Mouse (Mus musculus): ENCODE data around the gene Tex101. TPM values are rescaled to one million over a fixed set of nuclear protein-coding genes. Genes with fewer than 3 reads are reported as not detected.
"Not testable (repeated sequence)": the region's sequence is repeated elsewhere in the genome, so short reads cannot be mapped to it uniquely, and the experiment has no call there.

Tex101 gene
- not detected for polyA plus RNA-seq (2021)

DNA sequence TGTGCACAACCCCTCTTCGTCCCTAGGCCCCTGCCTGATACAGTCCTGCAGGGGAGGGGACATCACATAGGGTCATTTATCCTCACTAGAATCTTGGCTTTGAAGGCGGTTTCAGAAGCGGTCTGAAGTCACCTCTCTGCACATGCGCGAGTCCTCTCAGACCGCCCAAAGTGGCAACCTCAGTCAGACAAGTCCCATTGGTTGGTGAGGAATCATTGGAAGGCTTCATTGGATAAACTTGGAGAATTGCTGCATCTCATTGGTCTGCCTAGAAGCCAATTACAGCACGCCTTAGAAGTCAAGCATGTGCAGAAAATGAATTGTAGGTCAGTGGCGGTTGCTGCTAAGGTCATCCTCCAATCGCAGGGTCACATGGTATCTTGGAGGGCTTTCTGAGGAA, at the start of gene Tex101:
Tex101 (minus strand) TSS at position 101 of the 400 bp plus-strand sequence.
- TF ChIP-seq CTCF (IDR thresholded peaks at IDR 0.05) = no peak
- peaks cover 25% of the 10 kb centered on the region for H3K27me3 ChIP-seq
- ChIA-PET POLR2A (no interaction called here), CTCF (no interaction called here)
- in situ Hi-C loops (cut with MboI; ENCODE audit: low pct_unique_long_range_greater_than_20kb) = no loop called here
- ATAC-seq (no peak), DNase-seq (ENCODE audit: low read depth, low spot score) (no peak)

DNA sequence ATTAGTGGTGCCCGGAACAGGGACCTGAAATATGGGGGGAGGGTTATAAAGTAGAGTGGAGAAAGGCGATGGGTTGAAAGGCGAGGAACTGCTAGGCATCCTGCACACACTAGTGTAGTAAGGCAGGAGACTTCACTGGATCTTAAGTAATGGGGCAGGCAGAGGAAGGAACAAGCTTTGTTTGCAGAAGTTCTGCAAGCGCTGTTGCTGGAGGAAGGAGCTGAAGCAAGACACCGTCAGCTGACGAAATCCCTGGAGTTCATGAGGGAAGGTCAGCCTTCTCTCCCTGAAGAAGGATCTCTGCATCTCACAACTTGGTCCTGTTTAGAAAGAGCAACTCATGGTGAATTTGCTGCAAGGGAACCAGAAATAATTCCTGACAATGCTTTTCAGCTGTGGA, 38.6 kb upstream of the Tex101 start:
- peaks cover 24% of the 10 kb centered on the region for H3K27me3 ChIP-seq
- no peak for TF ChIP-seq CTCF (IDR thresholded peaks at IDR 0.05)
- ATAC-seq = no peak
- ChIA-PET CTCF (no interaction called here), POLR2A (no interaction called here)
- in situ Hi-C loops (cut with MboI; ENCODE audit: low pct_unique_long_range_greater_than_20kb) = no loop called here
- DNase-seq (ENCODE audit: low read depth, low spot score) = no peak

DNA sequence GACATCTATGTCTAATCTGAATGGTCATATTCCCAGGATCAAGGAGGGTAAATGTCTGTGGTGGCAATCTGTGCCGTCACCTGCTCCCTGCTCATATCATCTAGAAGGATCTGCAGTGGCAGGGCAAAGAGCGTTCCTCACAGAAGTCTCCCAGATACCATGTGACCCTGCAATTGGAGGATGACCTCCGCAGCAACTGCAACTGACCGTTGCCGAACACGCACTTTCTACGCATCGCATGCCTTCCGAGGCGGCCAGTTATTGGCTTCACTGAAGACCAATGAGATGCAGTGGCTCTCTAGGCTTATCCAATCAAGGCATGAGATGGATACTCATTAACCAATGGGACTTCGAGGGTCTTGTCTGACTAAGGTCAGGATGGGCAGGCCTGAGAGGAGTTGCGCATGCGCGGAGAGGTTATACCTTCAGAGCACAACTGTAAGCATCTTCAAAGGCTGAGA, 32.4 kb upstream of the Tex101 start, which contains the start of gene BC049730:
BC049730 (plus strand) TSS at position 411 of the 461 bp plus-strand sequence.
- ChIA-PET POLR2A (no interaction called here), CTCF (no interaction called here)
- no peak for DNase-seq (ENCODE audit: low read depth, low spot score)
- in situ Hi-C loops (cut with MboI; ENCODE audit: low pct_unique_long_range_greater_than_20kb) = no loop called here
- no peak for TF ChIP-seq CTCF (IDR thresholded peaks at IDR 0.05)
- ATAC-seq = no peak
- H3K27me3 ChIP-seq = peaks cover 31% of the 10 kb centered on the region

DNA sequence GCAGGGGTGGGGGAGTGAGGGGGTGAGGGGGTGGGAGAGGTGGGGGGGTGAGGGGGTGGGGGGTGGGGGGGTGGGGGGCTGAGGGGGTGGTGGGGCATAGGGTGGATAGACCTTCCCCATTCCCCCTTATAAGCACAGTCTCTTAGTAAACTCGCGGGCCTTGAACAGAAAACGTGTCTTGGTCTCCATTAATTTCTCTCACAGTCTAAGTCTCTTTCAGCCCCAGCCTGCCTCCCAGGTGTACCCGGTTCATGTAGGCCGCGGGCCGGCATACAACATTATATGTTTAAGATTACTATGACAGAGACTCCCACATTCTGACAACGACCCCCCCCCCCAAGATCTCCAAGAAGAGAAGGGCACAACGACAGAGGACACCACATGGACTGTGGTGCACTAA, 26.4 kb upstream of the Tex101 start:
- ATAC-seq; DNase-seq (ENCODE audit: low read depth, low spot score); POLR2A ChIA-PET; in situ Hi-C loops (cut with MboI; ENCODE audit: low pct_unique_long_range_greater_than_20kb): not testable (repeated sequence)
- H3K27me3 ChIP-seq = peaks cover 37% of the 10 kb centered on the region
- CTCF ChIA-PET = interaction anchor here (1.2 kb wide), 1 partner anchor 49 kb away, joined by 3 read pairs; no protein-coding TSS in a partner anchor

DNA sequence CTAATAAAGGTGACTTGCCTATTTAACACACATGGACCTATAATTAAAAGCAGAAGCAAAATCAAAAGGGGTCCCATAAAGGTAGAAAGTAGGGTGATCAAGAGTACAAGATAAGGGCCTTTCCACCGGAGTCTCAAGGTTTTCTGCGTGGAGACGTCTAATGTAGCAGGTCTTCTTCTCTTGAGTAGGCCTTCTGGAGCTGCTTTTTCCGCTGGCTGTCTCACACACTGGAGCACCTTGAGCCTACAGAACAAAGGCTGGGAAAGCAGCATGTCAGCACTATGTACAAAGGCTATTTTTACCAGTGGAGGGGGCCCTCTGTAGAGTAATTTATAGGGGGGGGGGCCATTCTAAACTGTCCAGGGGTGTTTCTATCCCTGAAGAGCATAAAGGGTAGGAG, 21.4 kb upstream of the Tex101 start:
- POLR2A ChIA-PET; CTCF ChIA-PET; H3K27me3 ChIP-seq; in situ Hi-C loops (cut with MboI; ENCODE audit: low pct_unique_long_range_greater_than_20kb); ATAC-seq; DNase-seq (ENCODE audit: low read depth, low spot score): not testable (repeated sequence)

DNA sequence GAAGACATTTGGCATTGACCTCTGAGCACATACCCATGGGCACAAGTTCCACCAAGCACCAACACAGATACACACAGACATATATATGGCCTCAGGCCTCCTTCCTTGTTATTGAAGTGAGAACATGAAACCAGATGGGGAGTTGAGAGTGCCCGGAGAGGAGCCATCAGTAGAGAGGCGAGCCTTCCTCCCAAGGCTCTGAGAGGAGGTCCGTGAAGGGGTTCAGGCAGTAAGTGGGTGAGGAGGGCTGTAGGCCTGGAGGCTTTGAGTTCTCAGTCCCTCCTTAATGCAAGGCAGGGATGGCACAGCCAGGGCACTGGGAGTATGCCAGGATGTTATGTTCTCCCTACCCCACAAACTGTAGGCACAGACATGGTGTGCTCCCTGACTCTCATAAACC, 16.2 kb upstream of the Tex101 start:
- POLR2A ChIA-PET; CTCF ChIA-PET; ATAC-seq; DNase-seq (ENCODE audit: low read depth, low spot score); in situ Hi-C loops (cut with MboI; ENCODE audit: low pct_unique_long_range_greater_than_20kb); H3K27me3 ChIP-seq: not testable (repeated sequence)

DNA sequence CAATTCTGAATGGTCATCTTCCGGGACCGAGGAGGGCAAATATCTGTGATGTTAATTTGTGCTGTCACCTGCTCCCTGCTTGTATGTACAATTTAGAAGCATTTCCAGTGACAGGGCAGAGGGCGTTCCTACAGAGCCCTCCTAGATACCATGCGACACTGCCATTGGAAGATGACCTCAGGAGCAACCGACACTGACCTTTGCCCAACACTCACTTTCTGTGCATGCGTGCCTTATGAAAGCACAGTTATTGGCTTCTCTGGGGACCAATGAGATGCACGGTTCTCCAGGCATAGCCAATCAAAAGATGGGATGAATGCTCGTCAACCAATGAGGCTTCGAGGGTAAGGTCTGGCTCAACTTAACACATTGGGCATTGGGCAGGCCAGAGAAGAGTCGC, 11.0 kb upstream of the Tex101 start:
- DNase-seq (ENCODE audit: low read depth, low spot score); ATAC-seq; POLR2A ChIA-PET; H3K27me3 ChIP-seq; CTCF ChIA-PET; in situ Hi-C loops (cut with MboI; ENCODE audit: low pct_unique_long_range_greater_than_20kb): not testable (repeated sequence)

DNA sequence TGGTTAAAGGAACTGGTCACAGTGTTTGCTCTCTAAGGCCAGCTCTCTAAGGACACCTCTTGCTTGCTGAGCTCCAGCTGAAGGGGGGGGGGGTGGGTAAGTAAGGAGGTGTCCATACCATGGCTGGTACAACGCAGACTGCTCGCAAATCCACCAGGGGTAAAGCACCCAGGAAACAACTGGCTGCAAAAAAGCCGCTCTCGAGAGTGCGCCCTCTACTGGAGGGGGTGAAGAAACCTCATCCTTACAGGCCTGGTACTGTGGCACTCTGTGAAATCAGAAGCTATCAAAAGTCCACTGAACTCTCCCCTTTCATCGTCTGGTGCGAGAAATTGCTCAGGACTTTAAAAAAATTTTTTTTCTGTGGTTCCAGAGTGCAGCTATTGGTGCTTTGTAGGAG, 7.6 kb upstream of the Tex101 start:
- in situ Hi-C loops (cut with MboI; ENCODE audit: low pct_unique_long_range_greater_than_20kb); CTCF ChIA-PET; DNase-seq (ENCODE audit: low read depth, low spot score); ATAC-seq; H3K27me3 ChIP-seq; POLR2A ChIA-PET: not testable (repeated sequence)

DNA sequence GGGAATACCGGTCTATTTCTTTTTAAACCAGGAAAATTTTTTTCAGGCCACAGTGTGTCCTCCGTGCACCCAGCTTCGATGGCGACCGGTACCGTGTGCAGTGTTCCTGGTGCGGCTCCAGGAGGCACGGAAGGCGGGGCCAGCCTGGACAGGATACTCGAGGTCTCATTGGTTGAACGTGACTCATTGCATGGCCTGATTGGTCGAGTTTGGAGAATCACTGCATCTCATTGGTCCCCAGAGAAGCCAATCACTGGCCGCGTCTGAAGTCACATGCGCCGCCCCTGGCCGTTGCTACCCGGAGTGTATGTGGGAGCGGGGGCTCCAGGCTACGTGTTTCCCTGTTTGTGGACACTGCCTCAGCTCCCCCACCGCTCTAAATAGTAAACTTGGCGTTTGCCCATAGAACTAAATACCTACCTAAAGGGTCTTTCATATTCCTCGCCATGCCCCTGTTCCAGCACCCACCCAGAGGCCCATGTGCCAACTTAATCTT, 4.5 kb downstream of the Tex101 start:
- no peak for TF ChIP-seq CTCF (IDR thresholded peaks at IDR 0.05)
- in situ Hi-C loops (cut with MboI; ENCODE audit: low pct_unique_long_range_greater_than_20kb) = no loop called here

DNA sequence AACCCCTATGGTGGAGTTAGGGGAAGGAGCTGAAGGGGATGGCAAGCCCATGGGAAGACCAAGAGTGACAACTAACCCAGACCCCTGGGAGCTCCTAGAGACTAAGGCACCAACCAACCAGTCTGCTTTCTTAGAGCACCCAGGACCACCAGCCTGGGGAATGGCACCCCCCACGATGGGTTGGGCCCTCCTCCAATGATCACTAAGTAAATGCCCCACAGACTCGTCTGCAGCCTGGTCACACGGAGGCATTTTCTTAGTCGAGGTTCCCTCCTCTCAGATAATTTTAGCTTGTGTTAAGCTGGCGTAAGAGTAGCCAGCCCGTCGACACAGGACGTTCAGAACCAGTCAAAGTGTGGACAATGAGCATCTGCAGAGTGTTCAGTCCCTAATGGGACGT, 11.5 kb downstream of the Tex101 start:
- ATAC-seq (no peak), DNase-seq (ENCODE audit: low read depth, low spot score) (no peak)
- H3K27me3 ChIP-seq = peaks cover 14% of the 10 kb centered on the region
- in situ Hi-C loops (cut with MboI; ENCODE audit: low pct_unique_long_range_greater_than_20kb) = no loop called here
- ChIA-PET POLR2A (no interaction called here), CTCF (no interaction called here)
- TF ChIP-seq CTCF (IDR thresholded peaks at IDR 0.05) = no peak

More for the DNA sequence above, 4.5 kb downstream of the Tex101 start:
- H3K27me3 ChIP-seq = peaks cover 21% of the 10 kb centered on the region
- ATAC-seq (no peak), DNase-seq (ENCODE audit: low read depth, low spot score) (no peak)
- POLR2A ChIA-PET = no interaction called here
- CTCF ChIA-PET = interaction anchor here (2.2 kb wide), 1 partner anchor 10 kb away, joined by 8 read pairs; no protein-coding TSS in a partner anchor

DNA sequence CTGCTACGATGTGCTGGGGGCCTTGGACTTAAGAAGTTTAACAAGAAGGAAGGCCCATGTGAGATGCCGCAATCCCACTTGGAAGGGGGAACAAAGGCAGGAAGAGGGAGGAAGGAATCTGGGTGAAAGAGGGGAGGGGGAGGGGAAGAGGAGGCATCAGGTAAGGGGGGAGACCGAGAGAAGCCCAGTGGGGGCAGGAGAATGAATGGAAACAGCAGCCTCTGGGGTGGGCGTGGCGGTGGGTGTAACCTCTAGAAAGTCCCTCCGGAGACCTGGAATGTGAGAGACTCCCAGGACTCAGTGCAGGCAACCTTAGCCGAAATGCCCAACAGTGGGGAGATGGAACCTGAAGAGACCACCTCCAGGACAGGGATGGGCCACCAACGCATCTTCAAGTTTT, 12.2 kb downstream of the Tex101 start:
- ATAC-seq = no peak
- TF ChIP-seq CTCF (IDR thresholded peaks at IDR 0.05) = no peak
- peaks cover 9% of the 10 kb centered on the region for H3K27me3 ChIP-seq
- in situ Hi-C loops (cut with MboI; ENCODE audit: low pct_unique_long_range_greater_than_20kb) = no loop called here
- DNase-seq (ENCODE audit: low read depth, low spot score) = no peak
- ChIA-PET CTCF (no interaction called here), POLR2A (no interaction called here)

DNA sequence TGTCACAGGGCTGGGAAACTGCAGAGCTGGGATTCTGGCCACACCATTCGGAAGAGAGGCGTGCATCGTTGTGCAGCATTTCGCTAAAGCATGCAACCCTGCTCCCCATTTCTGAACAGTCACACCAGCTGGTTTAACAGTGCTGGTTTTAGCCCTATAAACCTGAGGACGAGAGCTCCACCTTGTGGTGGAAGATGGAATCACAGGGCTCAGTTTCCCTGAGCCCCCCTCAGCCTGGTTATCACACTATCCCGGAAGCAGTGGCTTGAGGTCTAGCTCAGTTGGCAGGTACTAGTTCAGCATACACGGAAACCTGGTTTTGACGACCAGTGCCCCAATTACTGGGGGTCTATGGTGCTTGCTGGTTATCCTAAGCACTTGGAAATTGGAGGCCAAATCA, 13.9 kb downstream of the Tex101 start:
- DNase-seq (ENCODE audit: low read depth, low spot score) (no peak), ATAC-seq (peak; percentile 74)
- peaks cover 6% of the 10 kb centered on the region for H3K27me3 ChIP-seq
- peak; percentile 93 for TF ChIP-seq CTCF (IDR thresholded peaks at IDR 0.05)
- in situ Hi-C loops (cut with MboI; ENCODE audit: low pct_unique_long_range_greater_than_20kb) = no loop called here
- CTCF ChIA-PET = interaction anchor here (0.8 to 2.4 kb wide), 16 partner anchors 9 to 189 kb away, joined by 3 to 19 read pairs (median 4); partner anchors contain the start of genes Irgq and Phldb3
- POLR2A ChIA-PET = no interaction called here

All from Patski (cell line).